Mouse (Mus musculus): Measurements from ENCODE around the gene Myo5a.

Myo5a gene

GRCm38 (mm10) chr9:75070457-75071028 lies at the start of gene Myo5a:
Myo5a (plus strand) TSS chr9:75071015.
- no peak for DNase-seq (ENCODE audit: low read depth)

GRCm38 (mm10) chr9:75022546-75022945 lies 48.3 kb upstream of the Myo5a start:
- no peak for DNase-seq (ENCODE audit: low read depth)

DNA sequence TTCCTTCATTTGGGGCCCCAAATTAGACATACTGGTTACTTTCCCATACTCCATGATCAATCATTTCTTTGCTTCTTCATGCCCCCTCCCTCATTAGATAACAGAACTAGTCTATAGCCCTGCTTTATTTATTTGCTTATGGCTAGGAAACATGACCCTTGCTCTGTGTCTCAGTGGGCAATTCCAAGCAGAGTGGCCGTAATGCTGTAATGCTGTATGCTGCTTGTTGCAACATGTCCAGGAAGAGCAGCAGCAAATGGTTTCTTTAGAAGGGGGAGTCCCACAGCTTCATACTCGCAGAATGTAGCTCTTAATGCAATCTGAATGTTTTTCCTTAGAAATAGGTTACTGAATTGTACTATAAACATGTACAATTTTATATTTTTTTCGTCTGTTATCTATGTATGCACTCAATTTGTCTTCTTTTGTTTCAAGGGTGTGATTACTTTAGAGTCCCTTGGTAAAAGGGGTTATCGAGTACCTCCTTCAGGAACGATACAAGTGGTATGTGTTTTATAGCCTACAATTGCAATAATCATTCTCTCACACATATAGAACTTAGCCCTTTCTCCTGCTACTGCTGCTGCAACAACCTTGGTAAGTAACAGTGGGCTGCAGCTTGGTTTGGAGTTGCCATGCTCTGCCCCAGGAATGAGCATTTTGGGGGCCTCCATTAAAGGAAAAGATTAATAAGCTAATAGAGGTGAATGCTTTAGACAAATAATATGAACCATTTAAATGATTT lies 47.5 kb upstream of the Myo5a start:
- DNase-seq (ENCODE audit: low read depth) = no peak

GRCm38 (mm10) chr9:75024089-75024488 lies 46.7 kb upstream of the Myo5a start:
- DNase-seq (ENCODE audit: low read depth) = no peak

DNA sequence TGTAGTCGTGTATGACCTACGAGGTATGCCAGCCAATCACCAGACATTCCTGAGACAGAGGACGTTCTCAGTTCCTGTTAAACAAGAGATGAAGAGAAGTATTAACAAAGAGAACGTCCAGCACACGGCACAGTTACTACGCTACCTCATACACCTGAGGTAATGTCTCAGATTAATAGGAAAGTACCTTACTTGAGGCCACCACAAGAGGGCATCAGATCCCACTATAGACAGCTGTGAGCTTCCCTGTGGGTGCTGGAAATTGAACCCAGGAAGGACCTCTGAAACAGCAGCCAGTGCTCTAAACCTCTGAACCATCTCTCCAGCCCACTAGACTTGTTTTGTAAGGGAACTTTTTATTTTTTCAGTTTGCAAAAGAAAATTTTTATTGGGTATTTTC lies 45.1 kb upstream of the Myo5a start:
- no peak for DNase-seq (ENCODE audit: low read depth)

DNA sequence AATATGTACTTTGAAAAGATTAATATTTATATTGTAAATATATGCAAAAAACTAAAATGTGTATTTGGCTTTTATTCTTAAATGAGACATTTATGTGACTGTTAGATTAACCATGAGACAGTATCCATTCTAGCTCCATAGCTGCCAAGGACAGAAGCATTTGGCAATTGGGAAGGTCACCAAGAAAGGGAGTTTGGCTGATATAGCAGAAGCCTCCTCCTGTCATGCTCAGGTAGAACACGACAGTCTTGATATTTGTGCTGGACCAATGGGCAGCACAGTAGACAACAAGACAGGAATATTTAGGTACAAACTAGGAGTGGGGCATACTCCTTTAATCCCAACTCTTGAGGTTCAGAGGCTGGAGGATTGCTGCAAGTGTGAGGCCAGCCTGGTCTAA lies 38.4 kb upstream of the Myo5a start:
- DNase-seq (ENCODE audit: low read depth) = no peak

DNA sequence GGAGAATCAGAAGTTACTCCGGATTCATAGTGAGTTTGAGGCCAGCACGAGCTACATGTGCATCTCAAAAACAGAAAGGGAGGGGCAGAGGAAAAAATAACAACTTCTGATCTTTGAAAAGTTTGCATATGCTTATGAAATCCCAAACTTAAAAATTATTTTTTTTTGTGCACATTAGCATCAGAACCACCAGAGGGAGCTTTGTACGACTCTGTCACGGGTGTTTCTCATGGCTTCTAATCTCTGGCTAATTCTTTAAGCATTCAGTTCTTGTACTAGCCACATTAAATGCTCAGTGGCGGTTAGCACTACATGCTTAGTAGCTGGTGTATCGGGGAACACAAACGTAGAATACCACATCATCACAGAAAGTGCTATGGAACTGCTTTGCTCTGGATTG lies 37.7 kb upstream of the Myo5a start:
- DNase-seq (ENCODE audit: low read depth) = no peak

GRCm38 (mm10) chr9:75034691-75035090 lies 36.1 kb upstream of the Myo5a start:
- DNase-seq (ENCODE audit: low read depth) = no peak

GRCm38 (mm10) chr9:75035944-75036343 lies 34.9 kb upstream of the Myo5a start:
- DNase-seq (ENCODE audit: low read depth) = no peak

GRCm38 (mm10) chr9:75037451-75038356 lies 33.1 kb upstream of the Myo5a start, which contains the start of gene Arpp19:
Arpp19 (plus strand) TSS chr9:75037614.
- DNase-seq (ENCODE audit: low read depth) = peak; percentile 68

GRCm38 (mm10) chr9:75038357-75038688 lies 32.5 kb upstream of the Myo5a start:
- no peak for DNase-seq (ENCODE audit: low read depth)

DNA sequence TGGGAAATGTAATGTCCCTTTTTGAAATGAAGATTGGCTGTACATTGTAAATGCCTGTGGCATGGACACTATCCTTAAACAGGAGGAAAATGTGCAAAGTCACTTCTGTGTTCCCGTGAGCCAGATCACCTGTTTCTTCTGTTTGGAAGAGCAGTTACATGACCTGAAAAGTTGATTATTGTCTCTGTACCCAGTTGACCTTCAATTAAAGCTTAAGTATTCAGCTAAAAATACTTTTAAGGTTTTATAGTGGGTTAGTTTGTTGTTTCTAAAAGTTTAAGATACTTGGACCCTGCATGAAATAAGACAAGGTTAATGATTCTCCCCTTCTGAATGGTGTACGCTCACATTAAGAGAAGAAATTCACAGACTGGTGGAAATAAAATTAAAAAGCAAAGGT lies 30.2 kb upstream of the Myo5a start:
- no peak for DNase-seq (ENCODE audit: low read depth)

DNA sequence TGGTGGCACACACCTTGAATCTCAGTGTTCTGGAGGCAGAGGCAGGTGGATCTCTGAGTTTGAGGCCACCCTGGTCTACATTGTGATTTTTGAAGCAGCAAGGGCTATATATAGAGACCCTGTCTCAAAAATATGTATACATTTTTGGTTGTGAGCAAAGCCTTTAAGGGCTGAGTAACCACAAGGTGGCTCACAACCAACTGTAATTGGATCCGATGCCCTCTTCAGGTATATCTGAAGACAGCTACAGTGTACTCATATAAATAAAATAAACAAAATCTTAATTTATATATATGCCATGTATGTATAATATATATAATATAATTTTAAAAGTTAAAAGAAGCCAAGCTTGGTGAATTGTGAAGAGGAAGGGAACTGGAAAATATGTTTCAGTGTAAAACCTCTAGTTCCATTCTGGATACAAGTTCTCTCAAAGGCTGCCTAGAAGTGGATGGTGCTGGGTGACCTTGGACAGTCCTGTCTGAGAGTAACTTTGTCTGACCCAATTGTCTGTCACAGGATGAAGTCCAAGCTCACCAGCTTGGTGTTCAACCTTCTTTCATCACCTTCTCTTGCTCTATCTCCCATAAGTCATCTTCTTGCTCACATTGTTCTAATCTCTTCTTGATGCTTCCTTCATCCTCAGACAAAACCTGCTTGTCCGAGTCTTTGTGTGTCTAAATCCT lies 28.8 kb upstream of the Myo5a start:
- no peak for DNase-seq (ENCODE audit: low read depth)

DNA sequence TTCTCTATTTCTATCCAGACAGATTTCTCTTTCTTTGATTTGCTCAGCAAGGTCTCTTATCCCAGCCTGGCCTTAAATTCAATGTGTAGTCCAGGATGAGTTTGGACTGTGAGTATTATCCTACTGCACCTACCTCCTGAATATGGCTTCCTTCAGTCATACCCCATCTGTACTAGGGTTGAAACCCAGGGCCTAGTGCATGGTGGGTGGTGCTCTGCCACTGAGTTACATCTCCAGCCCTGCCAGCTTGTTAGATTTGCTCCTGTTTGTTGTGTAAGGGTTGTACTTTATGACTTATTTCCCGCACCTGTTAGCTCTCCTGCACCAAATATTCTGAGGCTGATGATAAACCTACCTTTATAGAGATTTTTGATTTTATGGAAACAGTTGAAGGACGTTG lies 27.6 kb upstream of the Myo5a start:
- no peak for DNase-seq (ENCODE audit: low read depth)

- DNase-seq (ENCODE audit: low read depth) = no peak
These were observed 23.7 kb upstream of the Myo5a start for GRCm38 (mm10) chr9:75047079-75047478.

DNA sequence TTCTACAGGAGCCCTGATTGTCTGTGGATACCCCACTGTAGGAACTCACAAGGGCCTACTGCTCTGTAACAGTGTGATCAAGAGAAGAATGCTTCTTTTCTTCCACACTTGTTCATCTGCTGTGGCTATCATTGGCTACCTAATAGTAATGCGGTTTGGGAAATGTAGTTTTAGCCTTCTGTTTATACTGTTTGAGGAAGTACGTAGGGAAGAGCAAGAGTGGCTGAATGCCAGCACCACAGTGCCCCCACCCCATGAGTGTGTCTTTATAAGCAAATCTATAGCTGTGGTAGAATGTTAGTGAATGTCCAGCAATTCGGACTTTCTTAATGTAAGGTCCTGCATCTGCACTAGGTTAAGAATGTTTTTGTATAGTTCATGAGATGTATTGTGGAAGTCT lies 21.7 kb upstream of the Myo5a start:
- DNase-seq (ENCODE audit: low read depth) = no peak

DNA sequence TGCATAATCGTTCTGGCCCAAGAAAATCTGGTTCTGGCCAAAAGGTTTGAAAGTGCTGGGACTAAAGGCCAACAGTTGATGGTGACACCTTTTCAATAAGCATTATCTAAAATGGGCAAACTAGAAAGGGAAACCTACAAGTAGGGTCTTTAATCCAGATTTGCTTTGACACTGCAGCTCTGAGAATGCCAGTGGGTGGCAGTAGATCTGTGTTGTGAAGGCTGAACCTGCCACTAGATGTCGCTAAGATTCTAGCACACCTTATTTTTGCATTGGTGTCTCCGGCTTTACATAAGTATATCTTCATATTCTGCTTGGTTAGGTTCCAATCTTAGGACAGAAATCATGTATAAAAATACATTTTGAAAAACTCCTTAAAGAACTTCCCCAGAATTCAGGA lies 20.8 kb upstream of the Myo5a start:
- DNase-seq (ENCODE audit: low read depth) = no peak

- DNase-seq (ENCODE audit: low read depth) = no peak
These were observed 19.0 kb upstream of the Myo5a start for GRCm38 (mm10) chr9:75051841-75052240.

- DNase-seq (ENCODE audit: low read depth) = no peak
These were observed 15.8 kb upstream of the Myo5a start for GRCm38 (mm10) chr9:75055046-75055445.

DNA sequence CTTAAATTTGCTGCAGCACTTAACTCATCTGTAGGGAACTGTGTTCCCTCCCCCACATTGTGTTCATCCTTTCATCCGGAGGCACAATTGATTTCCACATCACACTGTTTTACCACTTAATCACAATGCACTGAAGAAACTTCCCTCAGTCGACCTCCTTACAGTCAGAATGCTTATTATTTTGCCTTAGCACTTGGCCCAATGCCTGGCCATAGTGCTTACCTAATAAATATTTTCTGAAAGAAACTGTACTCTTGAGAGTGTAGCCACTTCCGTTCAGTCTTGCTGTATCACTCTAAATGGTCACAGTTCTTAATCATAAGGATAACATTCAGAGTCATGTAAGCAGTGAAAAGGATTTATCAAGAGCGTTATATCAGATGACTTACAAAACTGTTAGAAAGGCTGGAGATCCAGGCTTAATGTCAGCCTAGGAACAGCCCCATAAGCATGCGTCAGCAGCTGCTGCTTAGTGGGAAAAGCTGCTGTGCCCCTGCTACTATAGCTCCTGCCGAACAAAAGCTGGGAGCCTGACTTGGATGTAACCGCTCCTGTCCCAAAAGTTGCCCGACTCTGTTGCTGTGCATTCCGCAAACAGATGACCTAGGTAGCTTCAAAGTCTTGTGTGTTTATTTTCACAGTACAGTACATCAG lies 6.0 kb upstream of the Myo5a start:
- DNase-seq (ENCODE audit: low read depth) = no peak

- DNase-seq (ENCODE audit: low read depth) = peak; percentile 39
These were observed 352 bp downstream of the Myo5a start for GRCm38 (mm10) chr9:75071029-75071705.
